Mouse (Mus musculus) lung, postnatal 0 days (tissue): ENCODE results near the gene Tango2.

ENCODE experiments used
- CTCF ChIP-seq: IDR thresholded peaks from 2 replicates; pipeline ENCODE4 v1.5.1; 2016; ENCODE audit warnings: antibody characterized with exemption, mild to moderate bottlenecking
- EP300 ChIP-seq: IDR thresholded peaks from 2 replicates; pipeline ENCODE4 v1.6.1; 2016; ENCODE audit warnings: antibody characterized with exemption, mild to moderate bottlenecking, control low read depth

GRCm38 (mm10) chr16:18394056-18394455 lies 46.2 kb upstream of the Tango2 start:
- TF ChIP-seq CTCF (no peak), EP300 (no peak)
